Mouse (Mus musculus) embryo, embryonic 9.5 days (tissue): ENCODE results near the gene Elovl1.

Source experiments
- DNase-seq: peaks from one replicate; pipeline ENCODE4 v3.0.0-alpha.2; 2017; ENCODE audit errors: extremely low spot score

Elovl1 gene

GRCm38 (mm10) chr4:118428531-118429214 lies 780 bp downstream of the Elovl1 start:
- DNase-seq = no peak

DNA sequence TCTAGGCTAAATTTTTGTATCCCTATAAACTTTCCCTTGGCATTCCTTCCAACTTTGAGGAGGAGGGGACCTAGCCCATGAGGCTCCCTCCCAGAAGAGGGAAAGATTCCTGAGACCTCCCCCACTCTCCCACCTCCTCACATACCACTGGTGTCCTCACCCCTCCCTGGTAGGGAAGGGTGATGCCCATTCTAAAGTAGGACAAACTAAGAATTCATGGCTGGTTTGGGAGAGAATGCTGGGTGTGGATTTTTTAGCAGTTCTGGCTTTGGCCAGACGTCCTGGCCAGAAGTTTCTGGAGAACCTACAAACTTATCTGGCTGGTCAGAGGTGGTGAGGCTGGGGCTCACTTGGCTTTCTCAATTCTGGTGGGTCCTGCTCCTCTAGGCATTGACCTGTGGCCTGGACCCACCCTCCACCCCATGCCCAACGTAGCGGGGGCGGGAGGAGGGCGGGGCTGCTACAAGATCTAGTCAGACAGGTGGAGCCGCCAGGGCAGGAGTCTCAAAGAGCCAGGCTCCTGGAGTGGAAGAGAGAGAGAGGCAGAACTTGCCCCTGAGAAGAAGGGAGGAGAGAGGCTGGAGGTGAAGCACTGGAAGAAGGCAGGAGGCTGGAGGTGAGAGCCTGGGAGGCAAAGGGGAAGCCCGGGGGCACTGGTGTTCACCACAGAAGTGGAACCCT lies 1.5 kb downstream of the Elovl1 start:
- no peak for DNase-seq

DNA sequence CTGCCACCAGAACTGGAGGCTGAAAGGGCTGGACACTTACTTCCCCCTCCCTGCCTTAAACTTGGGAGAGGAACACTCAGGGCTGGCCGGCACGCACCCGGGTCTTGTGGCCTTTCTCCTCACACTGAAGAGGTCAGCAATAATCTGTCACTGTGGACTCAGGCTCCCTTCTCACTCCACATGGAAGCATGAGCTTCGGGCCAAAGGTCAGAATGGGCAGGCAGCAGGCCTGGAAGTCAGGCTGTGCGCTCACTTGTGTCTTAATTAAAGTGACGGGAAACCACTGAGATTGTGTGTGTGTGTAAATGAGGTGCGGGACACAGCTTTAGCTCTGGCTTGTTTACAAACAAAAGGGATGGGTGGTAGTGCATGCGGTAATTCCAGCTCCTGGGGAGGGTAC lies 4.4 kb downstream of the Elovl1 start:
- no peak for DNase-seq

DNA sequence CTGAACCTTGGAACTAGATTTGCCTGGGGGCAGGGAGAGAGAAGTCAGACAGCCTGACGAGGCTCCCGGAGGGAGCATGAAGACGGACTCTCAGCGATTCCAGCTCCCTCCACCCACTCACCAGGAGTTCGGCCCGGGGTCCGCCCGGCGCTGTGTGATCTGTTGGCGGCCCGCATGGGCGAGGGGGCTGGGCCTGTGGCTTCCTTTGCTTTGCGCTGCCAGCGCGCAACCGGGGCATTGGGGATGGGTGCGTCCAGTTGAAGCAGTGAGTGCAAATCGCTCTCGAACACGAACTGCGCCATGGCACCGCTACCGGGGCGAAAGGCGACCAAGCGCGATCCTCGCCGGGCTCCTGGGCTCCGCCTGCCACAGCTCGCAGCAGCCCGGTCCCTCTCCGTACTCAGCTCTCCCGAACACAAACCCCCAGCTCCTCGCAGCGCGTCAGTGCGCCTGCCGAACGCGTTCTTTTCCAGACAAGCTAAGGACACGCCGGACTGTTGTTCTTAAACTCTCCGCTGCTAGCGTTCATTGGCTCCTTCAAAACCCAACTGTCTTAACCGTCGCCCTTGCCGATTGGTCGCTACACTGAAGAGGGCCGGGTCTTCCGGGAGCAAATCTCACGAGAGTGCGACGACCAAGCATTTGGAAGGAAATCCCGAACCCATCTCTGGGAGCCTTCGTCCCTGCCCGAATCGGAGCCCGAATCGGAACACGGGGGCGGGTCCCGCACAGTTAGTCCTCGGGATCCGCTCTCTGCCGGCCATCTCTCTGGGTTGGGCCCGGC lies 9.1 kb downstream of the Elovl1 start, which contains the start of gene Cdc20:
TSS of gene Cdc20 (minus strand) at position 533 of the 784 bp plus-strand sequence.
- peak; percentile 92 for DNase-seq

DNA sequence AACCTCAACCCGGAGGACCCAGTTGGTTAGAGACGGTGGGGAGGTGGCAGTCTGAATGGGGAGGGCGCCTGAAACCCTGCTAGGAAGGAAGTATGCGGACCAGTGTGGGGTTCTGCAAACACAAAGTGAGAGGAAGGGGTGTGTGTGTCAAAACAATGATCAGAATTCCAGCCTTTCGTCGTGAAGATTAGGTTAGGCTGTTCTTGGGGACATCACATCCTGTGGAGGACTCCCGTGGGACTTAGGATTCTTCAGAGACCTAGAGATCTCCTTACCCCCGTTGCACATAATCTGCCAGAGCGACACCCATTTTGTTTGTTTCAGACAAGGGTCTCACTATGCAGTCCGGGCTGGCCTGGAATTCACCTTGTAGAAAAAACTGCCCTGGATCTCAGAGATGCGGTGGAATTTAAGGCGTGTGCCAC lies 9.9 kb downstream of the Elovl1 start:
- peak; percentile 52 for DNase-seq

- DNase-seq = no peak
Measured at GRCm38 (mm10) chr4:118445088-118445487, 17.2 kb downstream of the Elovl1 start.

- DNase-seq = peak; percentile 74
Measured at GRCm38 (mm10) chr4:118445781-118446414, 18.0 kb downstream of the Elovl1 start.

- peak; percentile 28 for DNase-seq
Measured at GRCm38 (mm10) chr4:118446415-118447153, 18.7 kb downstream of the Elovl1 start.

DNA sequence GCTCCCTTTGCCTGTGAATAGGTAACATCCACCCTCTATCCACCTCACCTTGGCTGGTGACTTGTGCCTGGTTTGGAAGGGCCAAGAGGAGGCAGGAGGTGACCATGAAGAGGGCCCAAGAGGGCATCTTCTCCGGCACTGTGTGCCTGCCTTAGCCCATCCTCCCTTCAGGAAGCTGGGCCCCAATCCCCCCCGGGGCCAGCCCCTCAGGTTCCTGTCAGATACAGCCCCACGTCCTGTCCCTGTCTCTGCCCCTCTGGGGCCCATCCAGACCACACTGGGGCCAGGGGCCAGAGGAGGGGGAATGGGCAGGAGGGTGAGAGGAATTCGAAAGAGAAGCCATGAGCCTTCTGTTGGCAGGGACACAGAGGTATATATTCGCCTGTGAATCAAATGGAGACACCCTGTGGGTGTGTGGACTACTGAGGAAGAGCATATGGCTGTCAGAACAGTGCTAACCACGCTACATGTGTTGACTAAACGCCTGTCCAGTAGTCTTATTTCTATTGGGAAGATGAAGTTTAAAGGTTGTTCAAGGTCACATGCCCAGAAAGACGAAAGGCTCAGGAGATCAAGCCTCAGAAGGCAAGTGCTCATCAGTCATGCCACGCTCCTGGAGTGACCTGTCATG lies 29.6 kb downstream of the Elovl1 start, which contains the start of gene Mpl:
TSS of gene Mpl (minus strand) at position 169 of the 631 bp plus-strand sequence.
- DNase-seq = no peak

DNA sequence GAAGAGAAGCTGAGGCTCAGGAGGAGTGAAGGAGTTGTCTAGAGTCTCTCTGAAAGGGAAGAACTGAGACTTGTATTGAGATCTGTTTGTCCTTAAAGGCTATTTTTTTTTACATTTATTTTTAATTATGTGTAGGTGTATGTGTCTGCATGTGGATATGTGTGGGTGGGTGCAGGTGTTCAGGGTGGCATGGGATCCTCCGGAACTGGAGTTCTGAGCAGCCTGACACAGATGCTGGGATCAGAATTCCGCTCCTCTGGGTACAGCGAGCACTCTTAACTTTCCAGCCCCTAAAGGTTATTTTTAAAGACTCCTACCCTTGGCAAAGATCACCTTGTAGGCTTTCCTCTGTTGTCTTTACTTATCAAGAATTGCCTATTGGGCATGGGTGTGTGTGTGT lies 37.1 kb downstream of the Elovl1 start:
- DNase-seq = no peak

DNA sequence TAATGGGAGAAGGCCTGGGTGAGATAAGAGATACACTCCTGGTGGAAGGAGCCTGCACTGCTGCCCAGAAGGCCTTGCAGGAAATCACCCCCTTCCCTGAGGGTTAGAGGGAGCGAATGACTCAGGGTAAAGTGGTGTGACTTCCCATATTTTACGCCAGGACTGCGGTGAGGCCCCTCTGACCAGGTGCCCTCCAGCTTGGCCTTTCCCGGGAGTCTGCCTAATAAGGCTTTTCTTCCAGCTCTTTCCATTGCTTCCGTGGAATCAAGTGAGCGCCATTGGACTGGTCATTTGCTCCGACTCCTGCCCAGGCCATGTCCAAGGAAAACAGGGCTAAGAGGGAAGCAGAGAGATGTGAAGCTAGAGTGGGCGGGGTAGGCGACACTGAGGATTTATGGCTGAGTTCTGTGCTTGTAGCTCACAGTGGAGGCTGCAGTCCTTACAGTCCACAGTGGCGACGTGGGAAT lies 37.8 kb downstream of the Elovl1 start:
- DNase-seq = peak; percentile 48

- peak; percentile 53 for DNase-seq
Measured at GRCm38 (mm10) chr4:118471281-118471680, 43.4 kb downstream of the Elovl1 start.

DNA sequence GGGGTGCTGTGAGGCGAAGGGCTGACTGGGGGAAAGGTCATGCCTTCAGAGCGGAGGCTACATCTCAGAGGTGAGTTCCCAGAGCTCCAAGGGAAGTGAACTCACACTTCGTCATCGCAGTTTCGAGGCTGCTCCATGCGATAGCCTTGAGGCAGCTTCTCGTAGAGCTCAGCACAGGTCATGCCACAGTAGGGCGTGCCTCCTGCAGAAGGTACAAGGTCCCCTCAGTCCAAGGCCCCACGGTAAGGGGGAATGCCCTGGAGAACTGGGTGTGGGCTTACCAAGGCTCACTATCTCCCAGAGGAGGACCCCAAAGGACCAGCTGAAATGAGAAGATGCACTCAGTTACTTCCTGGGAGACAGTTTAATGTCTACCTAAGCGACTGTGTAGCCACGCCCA lies 44.8 kb downstream of the Elovl1 start:
- DNase-seq = no peak

GRCm38 (mm10) chr4:118476773-118477530 lies 49.1 kb downstream of the Elovl1 start:
- peak; percentile 58 for DNase-seq
